8 mouse cellular contexts compared by ENCODE assay signal in the genomic region with DNA sequence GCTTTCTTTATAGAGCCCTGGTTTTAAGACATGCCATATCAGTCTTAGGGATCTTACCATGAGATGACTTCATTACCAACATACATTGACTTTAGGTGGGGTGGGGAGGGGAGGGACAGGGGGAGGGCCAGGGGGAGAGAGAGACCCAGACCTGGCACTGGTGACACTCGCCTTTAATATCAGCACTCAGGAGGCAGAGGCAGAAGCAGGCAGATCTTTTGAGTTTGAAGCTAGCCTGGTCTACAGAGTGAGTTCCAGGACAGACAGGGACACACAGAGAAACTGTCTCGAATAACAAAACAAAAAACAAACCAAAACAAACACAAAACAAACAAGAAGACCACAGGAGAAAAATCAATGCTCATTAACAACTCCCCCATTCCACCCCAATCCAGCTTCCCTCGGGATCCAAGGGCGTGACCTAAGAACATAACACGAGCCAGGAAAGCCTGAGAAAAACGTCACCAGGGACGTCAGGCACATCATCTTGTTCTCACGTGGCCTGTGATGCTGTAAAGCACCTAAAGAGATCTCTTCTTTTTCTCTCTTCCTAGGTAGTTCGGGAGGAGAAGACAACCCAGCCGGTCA. TPM values are rescaled to one million over a fixed set of nuclear protein-coding genes. Genes with fewer than 3 reads are reported as not detected.
DNase-seq lines count a peak whose midpoint lies in the region; ATAC-seq lines count a peak whose summit lies in the region.

No protein-coding gene starts in this region.

- no peaks in the 10 kb centered on the region for H3K36me3 ChIP-seq in kidney, embryonic 16.5 days (ENCODE audit: insufficient read depth, low read length)
- H3K36me3 ChIP-seq in embryonic facial prominence, embryonic 10.5 days (replicated peaks), result no peaks in the 10 kb centered on the region
- H3K36me3 ChIP-seq in hindbrain, embryonic 16.5 days (ENCODE audit: control insufficient read depth, insufficient read depth, low read length), result no peaks in the 10 kb centered on the region
- no peaks in the 10 kb centered on the region for H3K36me3 ChIP-seq in midbrain, embryonic 16.5 days (ENCODE audit: control insufficient read depth, insufficient read depth, low read length)

- DNase-seq in kidney, adult 9 months, result no peak
- DNase-seq in embryonic facial prominence, embryonic 10.5 days (ENCODE audit: low spot score), result no peak
- no peak for DNase-seq in thymus, postnatal 36 days
- no peak for DNase-seq in cerebellum, adult 9-11 months
- no peak for DNase-seq in cerebellum, postnatal 25 days

- no peak overlapping the region for H3K27ac ChIP-seq in kidney, embryonic 16.5 days (ENCODE audit: low read length)
- H3K27ac ChIP-seq in embryonic facial prominence, embryonic 10.5 days (replicated peaks), result peak overlapping the region; percentile 48; the same call in 1 of the 2 replicates
- no peak overlapping the region for H3K27ac ChIP-seq in hindbrain, embryonic 16.5 days (ENCODE audit: low read depth, low read length)
- peak overlapping the region; percentile 39; the same call in 1 of the 2 replicates for H3K27ac ChIP-seq in midbrain, embryonic 16.5 days (ENCODE audit: low read length)

- no peaks in the 10 kb centered on the region for H3K9me3 ChIP-seq in kidney, embryonic 16.5 days (ENCODE audit: low read length)
- no peaks in the 10 kb centered on the region for H3K9me3 ChIP-seq in embryonic facial prominence, embryonic 10.5 days
- no peaks in the 10 kb centered on the region for H3K9me3 ChIP-seq in hindbrain, embryonic 16.5 days (ENCODE audit: control insufficient read depth, low read length)
- H3K9me3 ChIP-seq in midbrain, embryonic 16.5 days (replicated peaks; ENCODE audit: control insufficient read depth, low read length, poor library complexity, severe bottlenecking), result no peaks in the 10 kb centered on the region

- 4% methylated on average over 10 of the region's 10 CpGs for WGBS in kidney, embryonic 16.5 days
- 4% methylated on average over 10 of the region's 10 CpGs for WGBS in embryonic facial prominence, embryonic 10.5 days
- 3% methylated on average over 10 of the region's 10 CpGs for WGBS in hindbrain, embryonic 16.5 days
- WGBS in midbrain, embryonic 16.5 days, result 2% methylated on average over 10 of the region's 10 CpGs

- peaks cover 11% of the 10 kb centered on the region for H3K4me1 ChIP-seq in kidney, embryonic 16.5 days (ENCODE audit: insufficient read depth, low read length)
- peaks cover 12% of the 10 kb centered on the region for H3K4me1 ChIP-seq in embryonic facial prominence, embryonic 10.5 days
- H3K4me1 ChIP-seq in hindbrain, embryonic 16.5 days (ENCODE audit: control insufficient read depth, insufficient read depth, low read depth, low read length), result peaks cover 6% of the 10 kb centered on the region
- peaks cover 9% of the 10 kb centered on the region for H3K4me1 ChIP-seq in midbrain, embryonic 16.5 days (ENCODE audit: control insufficient read depth, insufficient read depth, low read length)

- H3K9ac ChIP-seq in kidney, embryonic 16.5 days (replicated peaks; ENCODE audit: low read length), result peak overlapping the region; percentile 55
- H3K9ac ChIP-seq in hindbrain, embryonic 16.5 days (ENCODE audit: low read depth, low read length), result peak overlapping the region; percentile 65
- peak overlapping the region; percentile 71 for H3K9ac ChIP-seq in midbrain, embryonic 16.5 days (ENCODE audit: low read depth, low read length)

- peak overlapping the region; percentile 72 for H3K4me3 ChIP-seq in kidney, embryonic 16.5 days (ENCODE audit: low read length)
- peak overlapping the region; percentile 83 for H3K4me3 ChIP-seq in embryonic facial prominence, embryonic 10.5 days
- H3K4me3 ChIP-seq in hindbrain, embryonic 16.5 days (ENCODE audit: low read length), result peak overlapping the region; percentile 87
- H3K4me3 ChIP-seq in midbrain, embryonic 16.5 days (ENCODE audit: low read depth, low read length), result peak overlapping the region; percentile 73

- ATAC-seq in kidney, embryonic 16.5 days (ENCODE audit: low FRiP score, low TSS enrichment), result peak; percentile 64
- ATAC-seq in hindbrain, embryonic 16.5 days, result peak; percentile 27
- peak; percentile 49 for ATAC-seq in midbrain, embryonic 16.5 days

- peak overlapping the region; percentile 68 for H3K4me2 ChIP-seq in kidney, embryonic 16.5 days (replicated peaks; ENCODE audit: low read depth, low read length)
- peak overlapping the region; percentile 77 for H3K4me2 ChIP-seq in hindbrain, embryonic 16.5 days (ENCODE audit: low read length)
- H3K4me2 ChIP-seq in midbrain, embryonic 16.5 days (ENCODE audit: low read length), result peak overlapping the region; percentile 64

- no peaks in the 10 kb centered on the region for H3K27me3 ChIP-seq in kidney, embryonic 16.5 days (ENCODE audit: insufficient read depth, low read length)
- H3K27me3 ChIP-seq in embryonic facial prominence, embryonic 10.5 days (replicated peaks; ENCODE audit: low read depth, poor library complexity, severe bottlenecking), result no peaks in the 10 kb centered on the region
- H3K27me3 ChIP-seq in hindbrain, embryonic 16.5 days (replicated peaks; ENCODE audit: control insufficient read depth, insufficient read depth, low read length), result no peaks in the 10 kb centered on the region
- H3K27me3 ChIP-seq in midbrain, embryonic 16.5 days (ENCODE audit: control insufficient read depth, insufficient read depth, low read depth, low read length), result no peaks in the 10 kb centered on the region

RNA-seq across cellular contexts. Expression of a gene that starts 0.5 kb away (rescaled TPM):
- polyA plus RNA-seq in kidney, embryonic 16.5 days (2015; fragmentation: Nextera tagmentation; extraction: Ambion mirVana), result 17.7 and 18.4 TPM in 2 replicates
- polyA plus RNA-seq in embryonic facial prominence, embryonic 10.5 days (2016; fragmentation: Nextera tagmentation; extraction: Ambion mirVana), result 11.7 and 13.5 TPM in 2 replicates
- 22.6 and 24.4 TPM in 2 replicates for polyA plus RNA-seq in hindbrain, embryonic 16.5 days (2015; fragmentation: Nextera tagmentation; extraction: Ambion mirVana)
- polyA plus RNA-seq in midbrain, embryonic 16.5 days (2015; fragmentation: Nextera tagmentation; extraction: Ambion mirVana), result 26.3 and 27.3 TPM in 2 replicates

RNA-seq across cellular contexts. Expression of a gene that starts 7.8 kb away (rescaled TPM):
- polyA plus RNA-seq in kidney, embryonic 16.5 days (2015; fragmentation: Nextera tagmentation; extraction: Ambion mirVana), result 0.49 and 0.71 TPM in 2 replicates
- polyA plus RNA-seq in embryonic facial prominence, embryonic 10.5 days (2016; fragmentation: Nextera tagmentation; extraction: Ambion mirVana), result 0.56 and 0.78 TPM in 2 replicates
- 0.84 and 1.4 TPM in 2 replicates for polyA plus RNA-seq in hindbrain, embryonic 16.5 days (2015; fragmentation: Nextera tagmentation; extraction: Ambion mirVana)
- polyA plus RNA-seq in midbrain, embryonic 16.5 days (2015; fragmentation: Nextera tagmentation; extraction: Ambion mirVana), result 0.72 and 0.99 TPM in 2 replicates

Comparison
In these comparisons a context has a peak if more than half of its experiments do, and no peak if none do; other contexts are left out.
1. H3K27ac ChIP-seq: peak in embryonic facial prominence, embryonic 10.5 days (single experiment) and midbrain, embryonic 16.5 days (single experiment); none in kidney, embryonic 16.5 days (single experiment) and hindbrain, embryonic 16.5 days (single experiment).
2. Peak in every context shown above with its lines, with median percentiles within 50 percentile points of each other: ATAC-seq, H3K4me2 ChIP-seq, H3K4me3 ChIP-seq and H3K9ac ChIP-seq.